Mouse (Mus musculus): ENCODE measurements around the gene Dcaf17.
A peak's percentile ranks its signal among the peaks of the same experiment; 100 is the strongest.

Gene Dcaf17

DNA sequence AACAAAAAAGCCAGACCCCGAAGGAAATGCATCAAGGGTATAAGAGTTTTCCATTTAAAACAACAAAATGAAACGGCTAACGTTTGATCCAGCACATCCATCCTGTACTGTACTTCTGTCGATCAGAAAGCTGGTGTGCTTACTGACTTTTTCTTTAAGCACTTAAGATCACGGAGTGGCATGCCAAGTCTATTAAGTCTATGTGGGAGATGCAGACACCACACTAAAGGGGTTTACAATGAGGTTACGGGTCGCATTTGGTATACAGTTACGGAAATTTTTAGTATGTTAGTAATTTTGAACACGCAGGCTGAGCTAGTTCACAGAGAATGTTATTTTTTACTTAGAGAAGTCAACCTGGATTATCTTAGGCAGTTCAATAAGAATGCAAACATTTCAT is 412 bp upstream of the Dcaf17 start:
- no peak for DNase-seq (ENCODE audit: low spot score)

DNA sequence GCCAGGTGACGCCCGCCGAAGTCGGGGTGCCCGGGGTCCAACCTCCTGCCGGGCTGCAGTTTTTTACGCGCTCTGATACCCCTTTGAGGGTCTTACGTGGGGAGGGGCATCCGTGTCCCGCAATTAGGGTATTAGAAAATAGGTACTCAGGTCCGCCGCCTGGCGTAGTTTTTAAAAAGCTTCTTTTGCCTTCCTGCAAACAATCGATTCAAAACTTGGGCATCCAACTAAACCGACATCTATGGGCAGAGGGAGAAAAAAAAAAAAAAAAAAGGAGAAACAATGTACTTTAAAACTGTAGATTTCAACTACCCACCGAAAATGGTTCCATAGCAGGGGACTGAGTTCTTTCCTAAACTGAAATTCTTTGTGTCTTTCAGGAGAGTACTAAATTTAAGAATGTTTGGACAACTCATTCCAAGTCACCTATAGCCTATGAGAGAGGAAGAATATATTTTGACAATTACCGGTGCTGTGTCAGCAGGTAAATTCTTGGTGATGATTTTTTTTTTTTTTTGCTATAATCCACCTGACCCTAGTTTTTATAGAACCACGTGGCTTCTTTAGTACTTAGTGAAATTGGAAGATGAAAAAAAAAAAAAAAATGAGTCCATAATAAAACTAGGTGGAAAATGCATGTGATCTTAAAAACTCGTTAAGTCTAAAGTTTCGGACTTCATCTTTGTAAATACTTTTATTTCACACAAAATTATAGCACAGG is 1.1 kb downstream of the Dcaf17 start:
- no peak for DNase-seq (ENCODE audit: low spot score)

DNA sequence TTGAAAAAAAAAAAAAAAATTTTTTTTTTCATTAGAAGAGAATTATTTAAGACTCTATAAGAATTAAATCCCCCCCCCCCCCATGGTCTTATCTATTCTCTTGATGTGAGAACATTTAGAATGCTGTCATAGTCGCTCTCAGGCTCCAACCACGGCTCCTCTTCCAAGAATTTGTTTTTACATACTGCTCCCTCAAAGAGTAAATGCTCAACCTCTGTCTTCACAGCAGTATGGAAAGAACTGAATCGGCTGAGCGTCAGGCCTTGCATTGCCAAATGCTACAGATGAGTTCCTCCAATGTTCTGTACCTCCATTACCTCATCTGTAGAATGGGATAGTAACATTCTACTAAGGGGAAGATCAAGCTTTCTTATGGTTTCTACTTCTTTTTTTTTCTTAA is 16.5 kb downstream of the Dcaf17 start:
- DNase-seq (ENCODE audit: low spot score), result no peak

DNA sequence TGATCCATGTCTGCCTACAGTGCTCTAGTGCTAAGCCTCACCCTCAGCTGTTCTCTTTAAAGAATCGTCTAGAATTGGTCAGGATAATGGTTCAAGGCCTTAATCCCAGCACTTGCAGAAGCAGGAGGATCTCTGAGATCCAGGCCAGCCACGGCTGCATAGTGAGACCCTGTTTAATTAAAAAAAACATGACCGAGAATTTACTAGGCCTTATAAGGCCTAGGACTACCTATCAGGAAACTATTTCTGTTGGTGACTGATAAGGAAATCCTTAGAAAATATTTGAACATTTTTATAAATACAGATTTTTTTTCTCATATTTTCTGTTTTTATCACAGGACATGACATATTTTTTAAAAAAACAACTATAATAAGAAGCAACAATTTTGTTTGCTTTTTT is 18.2 kb downstream of the Dcaf17 start:
- DNase-seq (ENCODE audit: low spot score), result no peak

DNA sequence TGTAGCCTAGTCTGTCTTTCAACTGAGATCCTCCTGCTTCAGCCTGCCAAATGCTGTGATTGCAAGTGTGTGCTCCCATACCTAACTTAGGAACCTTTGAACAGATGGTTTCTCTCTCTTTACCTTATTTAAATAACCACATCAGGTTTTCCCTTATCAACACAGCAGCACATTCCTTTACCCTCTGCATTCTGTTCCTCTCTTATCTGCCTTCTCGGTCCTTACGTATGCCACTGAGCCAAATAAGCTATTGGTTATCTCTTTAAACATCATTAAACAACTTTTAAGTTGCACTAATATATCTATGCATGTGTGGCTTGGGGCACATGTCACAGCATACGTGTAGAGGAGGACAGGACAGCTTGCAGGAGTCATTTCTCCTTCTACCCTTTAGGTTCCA is 18.7 kb downstream of the Dcaf17 start:
- no peak for DNase-seq (ENCODE audit: low spot score)

DNA sequence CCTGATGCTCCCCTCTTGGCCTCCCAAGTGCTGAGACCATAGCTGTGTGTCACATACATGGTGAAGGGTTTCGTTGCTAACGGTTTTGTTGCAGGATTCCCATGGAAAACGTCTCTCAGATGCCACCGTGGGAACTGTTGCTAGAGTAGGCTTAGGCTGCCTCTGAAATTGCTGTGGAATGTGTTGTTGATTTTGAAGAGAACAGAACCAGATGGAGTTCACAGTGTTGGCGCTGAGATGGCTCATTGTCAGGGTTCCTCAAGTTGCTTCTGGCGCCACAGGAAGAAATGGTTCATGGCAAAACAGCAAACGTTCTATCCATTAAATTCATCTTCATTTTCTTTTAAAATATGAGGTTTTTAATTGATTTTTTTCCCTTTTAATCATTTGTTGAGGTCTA is 27.3 kb downstream of the Dcaf17 start:
- DNase-seq (ENCODE audit: low spot score), result no peak

DNA sequence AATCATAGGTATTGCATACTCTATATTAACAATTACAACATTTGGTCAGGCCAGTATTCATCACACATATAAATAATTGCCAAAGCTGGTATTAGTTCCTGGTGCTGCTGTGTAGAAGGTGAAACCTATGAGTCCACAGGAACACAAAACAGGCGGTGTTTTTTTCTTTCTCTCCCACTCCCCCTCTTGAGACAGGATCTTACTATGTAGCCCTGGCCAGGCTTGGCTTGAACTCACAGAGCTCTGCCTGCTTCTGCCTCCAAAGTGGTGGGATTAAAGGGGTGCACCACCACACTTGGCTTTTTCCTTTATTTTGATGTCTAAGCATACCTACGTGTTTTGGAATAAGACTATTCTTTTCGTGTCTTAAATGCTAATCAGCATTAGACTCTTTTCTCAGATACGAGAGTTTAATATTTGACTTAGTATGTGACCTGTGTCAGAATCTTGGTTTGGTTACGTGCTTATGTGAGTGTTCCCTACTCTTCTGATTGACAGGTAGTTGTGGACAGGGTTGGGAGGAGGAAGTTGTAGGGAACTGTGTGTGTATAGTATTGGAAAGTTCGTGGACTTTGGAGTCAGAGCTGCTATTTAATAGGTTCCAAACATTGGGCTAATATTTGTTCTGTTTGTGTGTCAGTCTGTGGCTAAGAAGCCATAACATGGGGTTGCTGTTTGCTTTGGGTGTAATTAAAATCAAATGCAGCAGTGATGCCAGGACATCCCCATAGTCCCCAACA is 28.5 kb downstream of the Dcaf17 start:
- DNase-seq (ENCODE audit: low spot score), result no peak

DNA sequence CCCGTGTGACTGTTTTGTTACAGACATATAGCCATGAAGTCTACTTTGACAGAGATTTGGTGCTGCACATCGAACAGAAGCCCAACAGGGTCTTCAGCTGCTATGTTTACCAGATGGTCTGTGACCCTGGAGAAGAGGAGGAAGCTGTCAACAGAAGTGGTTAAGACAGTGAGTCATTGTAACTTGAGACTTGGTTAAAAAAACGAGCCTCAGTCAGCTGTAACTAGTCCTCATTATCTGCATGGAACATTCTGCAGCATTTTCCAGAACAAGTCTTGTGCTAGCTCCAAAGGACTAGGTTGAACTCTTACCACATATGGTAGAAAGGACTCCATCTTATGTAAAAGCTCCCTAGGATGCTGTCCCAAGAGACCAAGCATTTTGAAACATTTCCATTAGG is 34.6 kb downstream of the Dcaf17 start:
- DNase-seq (ENCODE audit: low spot score), result no peak

DNA sequence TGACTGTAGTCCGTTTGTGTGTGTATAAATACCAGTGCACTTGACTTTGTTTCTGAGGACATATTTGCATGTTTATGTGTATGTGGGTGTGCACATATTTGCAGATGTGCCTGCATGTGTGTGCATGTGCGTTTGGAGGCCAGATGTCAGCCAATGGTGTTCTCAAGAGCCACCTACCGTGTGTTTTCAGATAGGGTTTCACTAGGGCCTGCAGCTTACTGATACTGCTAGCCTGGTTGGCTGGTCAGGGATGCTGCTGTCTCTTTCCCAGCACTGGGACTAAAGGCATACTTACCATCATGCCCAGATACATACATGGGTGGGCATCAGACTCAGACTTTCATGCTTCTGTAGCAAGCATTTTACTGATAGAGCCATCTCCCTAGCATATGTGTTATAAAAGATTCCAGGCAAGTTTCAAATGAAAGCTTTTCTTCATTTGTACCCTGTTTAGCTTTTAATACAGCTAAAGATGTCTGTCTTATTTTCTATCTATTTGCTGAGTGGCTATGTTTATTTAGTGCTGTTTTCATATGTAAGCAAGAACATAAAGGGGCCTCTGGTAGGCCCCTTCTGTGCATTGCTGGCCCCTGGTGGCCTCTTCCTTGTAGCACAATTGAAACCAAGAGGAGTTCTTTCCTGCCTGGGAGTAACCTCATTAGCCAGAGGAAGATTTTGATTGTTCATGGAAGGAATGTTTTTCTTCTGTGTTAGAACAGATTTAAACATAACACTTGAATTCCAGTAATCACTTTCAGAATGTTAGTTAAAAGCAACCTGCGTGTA is 35.7 kb downstream of the Dcaf17 start:
- peak; percentile 47 for DNase-seq (ENCODE audit: low spot score)

DNA sequence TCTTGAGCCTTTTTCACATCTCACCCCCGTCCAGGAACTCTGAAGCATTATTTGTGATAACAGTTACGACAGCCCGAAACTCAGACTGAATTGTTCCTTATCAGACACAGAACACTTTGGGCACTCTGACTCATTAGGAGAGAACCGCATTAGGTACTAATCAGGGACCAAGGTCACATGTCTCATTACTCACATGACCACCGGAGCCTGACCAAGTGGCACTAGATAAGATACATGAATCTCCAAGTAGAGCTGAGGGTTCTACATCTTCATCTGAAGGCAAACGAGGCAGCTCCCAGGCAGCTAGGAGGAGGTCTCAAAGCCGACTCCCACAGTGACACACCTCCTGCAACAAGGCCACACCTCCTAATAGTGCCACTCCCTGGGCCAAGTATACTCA is 41.0 kb downstream of the Dcaf17 start:
- DNase-seq (ENCODE audit: low spot score), result no peak

DNA sequence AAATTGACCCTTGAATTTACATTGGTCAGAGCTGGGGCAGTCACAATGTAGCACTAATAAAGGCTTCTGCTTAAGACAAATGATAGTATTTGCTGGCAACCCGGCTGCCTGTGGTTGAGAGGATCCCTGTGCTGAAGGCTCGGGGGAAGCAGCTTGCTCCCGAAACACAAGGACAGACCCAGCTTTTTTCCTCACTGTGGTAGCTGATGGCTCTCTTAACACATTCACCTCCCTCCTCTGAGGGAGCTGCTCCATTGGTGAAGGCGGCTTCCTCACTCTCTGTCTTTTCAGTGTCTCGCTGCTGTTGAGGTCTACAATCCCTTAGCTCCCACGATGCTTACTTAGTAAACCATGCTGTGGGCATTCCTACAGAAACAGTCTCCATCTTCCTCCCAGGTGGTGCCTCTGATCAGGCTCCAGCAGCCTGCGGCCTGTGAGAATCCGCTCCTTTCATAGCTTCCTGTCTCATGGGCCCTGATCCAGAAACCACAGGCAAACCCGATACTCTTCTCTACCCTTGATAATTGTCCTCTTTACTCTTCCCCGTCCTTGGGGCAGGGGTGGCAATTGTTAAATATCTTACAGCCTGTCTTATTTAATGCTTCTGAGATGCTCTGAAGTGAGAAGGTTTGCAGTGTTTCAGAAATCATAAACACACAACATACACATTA is 47.6 kb downstream of the Dcaf17 start:
- no peak for DNase-seq (ENCODE audit: low spot score)

DNA sequence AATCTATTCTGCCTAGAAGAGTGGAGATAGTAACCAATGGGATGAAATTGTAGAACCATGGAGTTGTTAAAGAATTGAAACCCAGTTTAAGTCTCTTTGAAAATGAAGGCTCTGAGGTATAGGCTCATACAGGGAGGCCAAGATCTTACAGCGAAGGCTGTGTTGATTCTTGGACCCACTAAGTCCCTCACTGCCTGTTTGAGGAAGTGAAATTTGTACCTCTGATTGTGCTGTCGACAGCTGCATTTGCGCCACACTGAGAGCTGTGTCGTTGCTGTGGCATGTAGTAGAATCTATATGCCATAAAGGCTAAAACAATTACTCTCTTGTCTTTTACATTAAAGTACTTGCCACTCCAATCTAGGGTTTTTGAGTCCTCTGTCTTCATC is 48.2 kb downstream of the Dcaf17 start:
- no peak for DNase-seq (ENCODE audit: low spot score)

DNA sequence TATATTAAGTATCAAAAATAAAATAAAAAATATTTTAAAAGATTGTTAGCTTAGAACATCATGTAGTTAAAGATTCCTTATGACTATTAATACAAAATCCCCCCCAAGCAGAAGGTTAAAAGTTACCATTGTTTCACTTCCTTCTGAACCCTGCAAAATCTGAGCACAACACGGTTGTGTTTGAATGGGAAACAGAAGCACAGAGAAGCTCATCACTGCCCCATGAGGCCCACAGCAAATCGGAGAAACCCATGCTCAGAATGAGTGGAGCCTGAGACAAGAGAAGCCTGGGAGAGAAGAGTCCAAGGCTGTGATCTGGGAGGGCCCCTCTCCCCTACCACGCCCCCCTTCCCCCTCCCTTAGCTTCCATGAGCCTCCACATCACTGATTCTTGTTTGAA is 49.6 kb downstream of the Dcaf17 start:
- DNase-seq (ENCODE audit: low spot score), result no peak

DNA sequence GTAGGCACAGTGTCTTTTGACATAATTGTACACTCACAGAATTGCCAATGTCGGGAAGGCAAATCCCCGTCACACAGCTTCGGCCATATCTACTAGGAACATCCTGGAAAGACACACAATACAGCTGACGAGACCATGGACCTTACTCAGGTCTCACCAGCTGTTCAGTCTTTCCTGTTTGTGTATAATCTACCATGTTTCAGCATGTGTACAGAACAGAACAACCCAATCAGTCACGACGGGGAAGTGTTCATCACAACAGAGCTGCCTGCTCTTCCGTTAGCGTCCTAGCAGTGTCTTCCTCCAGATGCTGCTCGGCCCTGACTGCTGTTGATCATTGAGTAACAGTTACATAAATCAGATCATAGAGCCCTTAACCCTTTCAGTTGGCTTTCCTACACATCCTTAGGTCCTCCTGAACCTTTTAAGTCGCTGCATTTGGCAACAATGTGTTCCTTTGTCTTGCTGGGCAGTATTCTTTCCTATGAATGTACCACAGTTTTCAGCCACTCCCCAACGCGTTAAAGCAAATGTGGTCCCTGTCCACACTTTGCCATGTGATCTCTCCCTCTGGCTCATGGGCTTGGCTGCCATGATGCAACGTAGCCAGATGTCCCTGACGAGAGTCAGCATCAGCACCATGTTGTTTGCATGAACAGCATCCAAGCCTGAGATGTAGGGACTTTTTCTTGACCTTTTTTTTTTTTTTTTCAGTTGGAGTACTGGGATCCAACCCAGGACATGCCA is 50.5 kb downstream of the Dcaf17 start:
- no peak for DNase-seq (ENCODE audit: low spot score)

DNA sequence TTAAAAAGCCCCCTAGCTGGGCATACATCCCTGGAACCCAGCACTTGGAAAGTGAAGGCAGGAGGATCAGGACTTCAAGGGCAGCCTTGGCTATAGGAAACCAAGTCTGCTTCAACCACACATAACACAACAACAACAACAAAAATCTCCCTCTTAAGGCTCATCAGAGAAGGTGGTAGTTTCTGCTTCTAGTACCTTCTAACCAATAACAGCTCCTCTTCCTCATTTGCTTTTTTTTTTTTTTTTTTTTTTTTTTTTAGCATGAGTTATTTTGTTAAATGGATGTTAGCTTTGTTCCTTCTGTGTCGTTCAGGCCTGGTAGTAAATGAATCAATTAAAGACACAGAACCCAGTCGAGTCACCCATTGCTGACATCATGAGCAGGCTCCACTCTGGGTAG is 52.1 kb downstream of the Dcaf17 start:
- no peak for DNase-seq (ENCODE audit: low spot score)

DNA sequence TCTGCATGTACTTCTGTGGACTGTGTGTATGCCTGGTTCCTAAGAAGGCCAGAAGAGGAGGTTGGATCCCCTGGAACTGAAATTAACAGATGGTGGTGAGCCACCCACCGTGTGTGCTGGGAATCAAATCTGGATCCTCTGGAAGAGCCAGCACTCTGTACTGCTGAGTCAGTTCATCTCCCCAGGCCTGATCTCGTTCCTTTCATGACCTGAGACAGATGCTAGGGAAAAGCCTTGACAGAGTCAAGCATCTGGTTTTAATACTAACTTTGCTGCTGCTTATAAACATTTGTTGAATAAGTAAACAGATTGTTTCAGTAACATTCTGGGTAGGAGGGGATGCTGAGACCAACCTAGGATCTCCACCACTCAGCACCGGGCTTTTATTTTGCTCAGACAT is 53.4 kb downstream of the Dcaf17 start:
- DNase-seq (ENCODE audit: low spot score), result no peak

DNA sequence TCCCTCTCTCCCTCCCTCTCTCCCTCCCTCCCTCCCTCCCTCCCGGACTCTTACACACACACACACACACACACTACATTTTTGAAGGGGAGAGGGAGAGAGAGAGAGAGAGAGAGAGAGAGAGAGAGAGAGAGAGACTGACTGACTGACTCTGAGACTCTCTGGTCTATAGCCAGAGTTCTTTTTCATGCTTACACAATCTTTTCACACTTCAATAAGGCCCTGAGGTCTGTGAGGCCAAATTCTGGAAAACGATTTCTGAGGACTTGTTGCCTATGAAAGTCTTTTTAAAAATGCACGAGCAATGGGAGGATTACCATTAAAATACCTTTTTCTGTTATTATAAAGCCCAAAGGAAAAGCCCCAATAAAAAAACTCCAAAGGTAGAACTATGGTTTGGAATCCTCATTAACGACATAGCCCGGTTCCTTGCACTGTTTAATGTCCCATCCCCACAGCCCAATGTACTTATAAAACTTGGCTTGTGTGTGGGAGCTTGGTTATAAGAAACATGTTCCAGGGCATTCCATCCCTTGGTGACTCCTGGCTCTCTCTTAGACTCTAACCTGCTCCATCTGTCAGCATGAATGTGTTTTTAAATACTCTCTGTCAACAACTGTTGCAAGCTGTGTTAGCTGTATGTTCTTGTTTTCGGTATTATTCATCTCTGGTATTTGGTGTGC is 58.5 kb downstream of the Dcaf17 start:
- no peak for DNase-seq (ENCODE audit: low spot score)

DNA sequence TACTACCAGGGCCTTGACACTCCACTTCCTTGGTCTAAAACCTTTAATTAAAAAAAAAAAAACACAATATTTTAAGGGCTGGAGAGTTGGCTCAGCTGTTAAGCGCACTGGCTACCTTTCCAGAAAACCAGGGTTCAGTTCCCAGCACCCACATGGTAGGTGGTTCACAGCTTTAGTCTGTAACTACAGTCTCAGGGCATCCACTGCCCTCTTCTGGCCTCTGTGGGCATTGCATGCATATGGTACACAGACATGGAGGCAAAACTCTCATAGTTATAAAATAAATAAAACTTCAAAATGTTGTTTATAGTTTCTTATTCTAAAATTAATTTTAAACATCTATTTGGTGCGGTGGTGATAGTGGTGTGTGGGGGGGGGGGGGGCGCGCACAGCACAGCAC is 61.0 kb downstream of the Dcaf17 start:
- no peak for DNase-seq (ENCODE audit: low spot score)

DNA sequence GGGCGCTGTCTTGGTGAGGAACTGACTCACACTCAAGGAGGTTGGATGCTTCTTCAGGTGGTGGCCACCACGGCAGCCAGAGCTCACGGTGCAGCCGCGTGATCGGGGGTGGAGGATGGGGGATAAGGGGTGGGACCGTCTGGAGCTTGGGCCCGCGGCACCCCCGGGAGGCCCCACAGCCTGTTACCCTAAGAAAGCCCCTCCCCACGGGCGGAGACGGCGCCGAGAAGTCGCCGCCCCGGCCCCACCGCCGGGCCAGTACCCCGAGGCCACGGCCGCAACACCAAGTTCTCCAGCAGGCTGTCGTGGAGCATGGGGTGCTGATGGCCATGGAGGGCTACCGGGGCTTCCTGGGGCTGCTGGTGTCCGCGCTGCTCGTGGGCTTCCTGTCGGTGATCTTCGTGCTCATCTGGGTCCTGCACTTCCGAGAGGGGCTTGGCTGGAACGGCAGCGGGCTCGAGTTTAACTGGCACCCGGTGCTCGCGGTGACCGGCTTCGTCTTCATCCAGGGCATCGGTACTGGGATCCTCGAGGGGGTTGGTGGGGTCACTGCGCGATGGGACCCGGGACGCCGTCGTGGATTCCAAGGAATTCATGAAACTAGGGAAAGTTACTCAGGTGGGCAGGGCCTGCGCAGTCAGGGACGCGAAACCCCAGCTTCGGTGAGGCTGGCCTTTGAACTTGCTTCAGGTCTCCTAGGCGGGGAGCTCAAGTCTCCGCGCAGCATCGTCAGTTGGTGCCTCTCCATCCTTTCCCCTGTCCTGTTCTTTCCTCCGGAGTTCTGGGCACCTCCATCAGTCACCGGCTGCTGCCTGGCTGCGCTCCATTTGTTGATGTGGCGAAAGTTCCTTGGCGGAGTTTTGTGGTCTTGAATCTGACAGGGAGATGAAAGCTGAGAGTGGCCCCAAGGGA is 62.9 kb downstream of the Dcaf17 start, which contains the start of gene Cybrd1:
TSS of gene Cybrd1 (plus strand) at position 127 of the 912 bp plus-strand sequence.
- peak; percentile 37 for DNase-seq (ENCODE audit: low spot score)

DNA sequence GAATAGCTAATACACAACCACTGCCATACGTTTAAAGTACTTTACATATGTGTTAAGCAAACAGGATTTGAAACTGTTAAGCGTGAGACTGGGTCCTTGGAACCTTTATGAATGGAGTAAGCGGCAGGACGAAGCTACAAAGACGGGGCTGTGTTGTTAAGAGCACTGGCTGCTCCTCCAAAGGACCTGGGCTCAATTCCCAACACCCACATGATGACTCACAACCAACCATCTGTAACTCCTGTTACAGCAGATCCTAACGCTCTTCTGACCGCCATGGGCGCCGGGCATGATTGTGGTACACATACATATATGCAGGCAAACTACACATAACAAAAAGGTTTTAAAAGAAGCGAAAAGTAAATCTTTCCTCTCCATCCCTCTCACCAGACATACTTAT is 65.7 kb downstream of the Dcaf17 start:
- no peak for DNase-seq (ENCODE audit: low spot score)

All from retina, embryonic 14.5 days (tissue).